Mouse (Mus musculus) Patski (cell line): ENCODE results near the gene Atf7ip. TPM values are rescaled to one million over a fixed set of nuclear protein-coding genes. Genes with fewer than 3 reads are reported as not detected.
A peak's percentile ranks its signal among the peaks of the same experiment; 100 is the strongest.

ENCODE experiments used
- ATAC-seq: fragments of 100-300 bp; one replicate; pipeline ENCODE4 v1.8.0; 2021
- CTCF ChIA-PET: fragments of 350-600 bp; sonication (Branson Sonifier 250); formaldehyde crosslinking; loops from one replicate; lab custom pipeline; 2022; ENCODE audit warnings: inconsistent platforms; lab: Charles Lee
- POLR2A ChIA-PET: fragments of 350-600 bp; sonication (Branson Sonifier 250); formaldehyde crosslinking; loops from one replicate; lab custom pipeline; 2022; ENCODE audit warnings: antibody characterized with exemption, inconsistent platforms; lab: Charles Lee
- DNase-seq: peaks from one replicate; pipeline ENCODE4 v3.0.0-alpha.2; 2011; ENCODE audit warnings: low read depth, low spot score
- H3K27me3 ChIP-seq: fragments of 371-371 bp; one replicate; pipeline ENCODE4 v1.5.1; 2021
- CTCF ChIP-seq: fragments of 100-300 bp; IDR thresholded peaks from one replicate; pipeline ENCODE4 v1.5.1; 2021
- in situ Hi-C: fragments of 300-500 bp; cut with MboI; formaldehyde crosslinking; loops from 3 replicates; pipeline ENCODE4 v1.11.1; 2018; ENCODE audit warnings: low pct_unique_long_range_greater_than_20kb, mixed read lengths
- polyA plus RNA-seq: library from polyadenylated mRNA; unstranded; gene quantifications from one replicate; pipeline ENCODE4 v1.2.3, GENCODE M21; 2021

Gene Atf7ip
- polyA plus RNA-seq, 1 experiment from 2014 or later, result 19.9 TPM

DNA sequence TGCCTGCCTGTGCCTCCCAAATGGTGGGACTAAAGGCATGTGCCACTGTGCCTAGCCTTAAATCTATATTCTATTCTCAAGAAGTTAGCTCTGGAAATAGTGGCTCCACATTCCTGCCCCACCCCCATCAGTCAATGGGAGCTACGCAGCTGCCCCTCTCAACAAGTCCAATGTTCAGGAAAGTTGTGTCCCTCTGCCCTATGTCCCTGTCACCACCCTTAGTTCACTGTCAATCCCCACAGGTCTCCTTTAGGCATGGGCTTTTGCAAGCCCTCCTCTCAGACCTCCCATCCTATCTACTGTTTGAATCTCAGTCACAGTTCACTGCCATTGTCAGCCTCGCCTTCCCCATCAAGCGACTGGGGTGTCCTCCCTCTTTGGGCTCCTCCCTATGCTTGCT, 127.2 kb downstream of the Atf7ip start:
- POLR2A ChIA-PET, result no interaction called here
- CTCF ChIA-PET, result no interaction called here
- no peak for DNase-seq
- H3K27me3 ChIP-seq, result no peaks in the 10 kb centered on the region
- TF ChIP-seq CTCF, result no peak
- no peak for ATAC-seq
- in situ Hi-C loops, result no loop called here

DNA sequence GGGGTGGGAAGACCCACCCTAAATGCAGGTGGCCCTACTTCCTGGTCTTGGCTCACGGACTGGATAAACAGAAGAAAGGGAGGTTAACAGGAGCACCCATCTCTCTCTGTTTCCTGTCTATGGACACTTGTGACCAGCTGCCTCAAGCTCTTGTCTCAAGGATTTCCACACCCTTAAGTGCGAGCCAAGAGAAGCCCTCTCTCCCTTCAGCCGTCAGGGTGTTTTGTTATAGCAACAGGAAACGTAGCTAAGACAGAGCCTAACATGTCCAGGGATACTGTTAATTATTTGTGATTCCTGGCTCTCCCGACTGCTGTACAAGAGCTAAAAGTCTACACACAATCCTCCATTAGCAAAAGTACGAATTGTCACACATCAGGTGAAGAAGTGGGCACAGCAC, 127.8 kb downstream of the Atf7ip start:
- in situ Hi-C loops, result no loop called here
- no peaks in the 10 kb centered on the region for H3K27me3 ChIP-seq
- CTCF ChIA-PET, result no interaction called here
- POLR2A ChIA-PET, result no interaction called here
- no peak for TF ChIP-seq CTCF
- ATAC-seq, result no peak
- no peak for DNase-seq

DNA sequence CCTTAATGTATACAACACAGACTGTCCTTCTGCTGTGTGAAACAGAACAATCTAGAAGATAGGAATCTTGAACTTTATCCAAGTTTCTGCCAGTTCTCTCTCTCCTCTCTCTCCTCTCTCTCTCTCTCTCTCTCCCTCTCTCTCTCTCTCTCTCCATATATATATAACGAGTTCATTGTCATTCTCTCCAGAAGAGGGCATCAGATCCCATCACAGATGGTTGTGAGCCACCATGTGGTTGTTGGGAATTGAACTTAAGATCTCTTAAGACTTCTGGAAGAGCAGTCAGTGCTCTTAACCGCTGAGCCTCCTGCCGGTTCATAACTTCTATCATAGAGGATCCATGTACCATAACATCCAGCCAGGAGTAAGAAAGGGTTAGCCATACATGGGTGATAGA, 129.0 kb downstream of the Atf7ip start:
- no peak for TF ChIP-seq CTCF
- ChIA-PET CTCF (no interaction called here), POLR2A (no interaction called here)
- ATAC-seq (no peak), DNase-seq (no peak)
- in situ Hi-C loops, result no loop called here
- H3K27me3 ChIP-seq, result no peaks in the 10 kb centered on the region

DNA sequence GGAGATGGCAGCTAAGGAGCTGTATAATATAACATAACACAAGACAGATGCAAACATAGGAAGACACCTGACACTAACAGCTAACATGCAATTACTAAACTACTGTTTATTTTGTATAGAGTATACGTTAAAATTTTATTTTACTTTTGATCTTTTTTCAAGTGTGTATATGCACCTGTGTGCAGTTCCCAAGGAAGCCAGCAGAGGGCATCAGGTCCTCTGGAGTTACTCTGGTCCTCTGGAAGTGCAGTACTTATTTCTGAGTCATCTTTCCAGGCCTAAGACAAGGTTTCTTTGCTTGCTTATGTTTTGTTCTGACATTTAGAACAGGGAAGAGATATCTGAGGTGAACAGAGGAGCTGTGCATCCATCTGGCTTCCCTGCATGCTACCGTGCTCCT, 138.2 kb downstream of the Atf7ip start:
- ChIA-PET CTCF (no interaction called here), POLR2A (no interaction called here)
- DNase-seq, result no peak
- TF ChIP-seq CTCF, result peak; percentile 47
- no peaks in the 10 kb centered on the region for H3K27me3 ChIP-seq
- in situ Hi-C loops, result no loop called here
- no peak for ATAC-seq

DNA sequence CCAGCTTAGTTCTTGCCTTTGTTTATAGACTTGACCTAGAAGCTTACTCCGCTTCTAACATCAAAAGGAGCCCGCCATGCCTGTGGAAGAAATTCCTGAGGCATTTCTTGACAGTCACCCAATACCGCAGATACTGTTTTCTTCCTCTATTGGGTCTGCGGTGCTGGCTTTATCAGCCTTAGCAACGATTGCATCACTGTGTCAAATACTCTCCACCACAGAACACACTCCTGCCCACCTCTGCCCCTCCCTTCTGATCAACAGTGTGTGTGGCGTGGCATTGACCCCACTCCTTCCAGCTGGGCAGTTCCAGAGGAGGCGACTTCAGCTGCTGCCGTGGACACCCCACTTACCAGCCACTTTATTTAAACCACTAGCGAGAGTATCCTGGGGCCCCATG, 139.8 kb downstream of the Atf7ip start:
- H3K27me3 ChIP-seq, result no peaks in the 10 kb centered on the region
- no peak for ATAC-seq
- TF ChIP-seq CTCF, result no peak
- CTCF ChIA-PET, result no interaction called here
- no peak for DNase-seq
- in situ Hi-C loops, result no loop called here
- POLR2A ChIA-PET, result no interaction called here

DNA sequence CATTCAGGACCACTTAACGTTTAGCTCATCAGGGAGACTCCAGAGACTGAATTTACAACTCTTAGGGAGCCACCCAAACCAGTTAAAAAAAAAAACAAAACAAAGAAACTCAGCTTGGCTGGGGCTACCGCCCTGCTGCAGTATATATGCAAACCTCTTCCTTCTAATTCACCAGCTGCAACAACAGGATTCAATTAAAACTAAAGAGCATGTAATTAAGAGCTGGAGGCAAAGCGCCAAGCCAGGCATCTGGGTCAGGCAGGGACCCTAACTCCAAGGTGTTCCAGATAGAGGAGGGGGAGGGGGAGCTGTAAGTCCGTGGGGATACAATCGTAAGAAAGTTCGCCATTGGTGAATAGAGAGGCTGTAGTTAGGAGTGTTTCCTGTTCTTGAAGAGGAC, 140.2 kb downstream of the Atf7ip start:
- CTCF ChIA-PET, result no interaction called here
- POLR2A ChIA-PET, result interaction anchor here (0.6 kb wide), 1 partner anchor 16 kb away, joined by 3 read pairs; no protein-coding TSS in a partner anchor
- ATAC-seq (no peak), DNase-seq (no peak)
- no peak for TF ChIP-seq CTCF
- H3K27me3 ChIP-seq, result no peaks in the 10 kb centered on the region
- in situ Hi-C loops, result no loop called here

DNA sequence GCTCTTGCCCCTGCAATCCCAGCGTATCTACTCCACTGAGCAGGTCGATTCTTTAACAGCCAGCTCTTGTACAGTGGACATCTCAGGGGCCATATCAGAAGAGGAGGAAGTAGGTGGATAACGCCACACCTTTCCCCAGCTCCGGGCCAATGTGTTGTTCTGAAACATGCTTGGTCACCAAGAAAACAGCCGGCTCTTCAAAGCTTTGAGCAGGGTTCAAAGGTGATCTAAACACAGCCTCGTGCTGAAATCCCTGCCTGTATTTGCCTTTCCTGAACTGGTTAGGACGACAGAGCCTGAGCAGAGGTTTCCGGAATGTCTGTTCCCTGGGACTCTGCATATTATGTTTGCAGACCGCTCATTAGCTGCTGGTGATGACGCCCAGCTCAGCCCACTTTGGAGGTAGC, 141.5 kb downstream of the Atf7ip start:
- in situ Hi-C loops, result no loop called here
- no peak for TF ChIP-seq CTCF

DNA sequence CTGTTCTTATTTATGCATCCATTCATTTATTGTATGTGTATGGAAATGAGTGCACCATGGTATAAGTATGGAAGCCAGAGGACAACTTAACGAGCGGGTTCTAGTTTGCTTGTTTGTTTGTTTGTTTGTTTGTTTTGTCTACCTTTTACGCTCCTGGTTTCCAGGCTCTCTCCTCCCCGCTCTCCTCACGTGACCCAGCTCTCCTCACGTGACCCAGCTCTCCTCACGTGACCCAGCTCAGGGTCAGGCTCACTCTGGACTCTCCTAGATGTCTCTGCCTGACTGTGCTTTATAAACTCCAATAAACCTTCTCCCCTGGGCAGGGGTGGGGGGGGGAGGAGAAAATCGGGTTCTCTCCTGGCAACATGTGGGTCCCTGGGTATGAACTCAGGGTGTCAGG, 144.7 kb downstream of the Atf7ip start:
- DNase-seq (no peak), ATAC-seq (no peak)
- TF ChIP-seq CTCF, result no peak
- ChIA-PET POLR2A (no interaction called here), CTCF (no interaction called here)
- H3K27me3 ChIP-seq, result no peaks in the 10 kb centered on the region
- in situ Hi-C loops, result no loop called here

More for the DNA sequence above, 141.5 kb downstream of the Atf7ip start:
- ChIA-PET POLR2A (no interaction called here), CTCF (interaction anchor here (1.2 kb wide), 1 partner anchor 225 kb away, joined by 4 read pairs; no protein-coding TSS in a partner anchor)
- no peaks in the 10 kb centered on the region for H3K27me3 ChIP-seq
- ATAC-seq (no peak), DNase-seq (no peak)

DNA sequence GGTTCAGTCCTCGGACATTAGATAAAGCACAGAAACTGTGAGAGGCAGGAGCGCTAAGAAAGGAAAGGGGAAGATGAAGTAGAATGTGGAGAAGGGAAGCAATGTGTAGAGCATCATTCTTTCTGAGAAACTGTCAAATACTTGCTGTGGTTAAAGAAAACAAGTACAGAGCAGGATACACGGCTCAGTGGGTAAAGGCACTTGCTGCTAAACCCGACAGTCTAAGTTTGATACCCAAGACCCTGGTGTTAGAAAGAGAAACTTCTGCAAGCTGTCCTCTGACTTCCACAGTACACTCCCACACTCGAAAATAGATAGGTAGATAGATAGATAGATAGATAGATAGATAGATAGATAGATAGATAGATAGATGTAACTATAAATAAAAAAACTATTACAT, 147.4 kb downstream of the Atf7ip start:
- ChIA-PET POLR2A (no interaction called here), CTCF (no interaction called here)
- no peak for ATAC-seq
- DNase-seq, result no peak
- in situ Hi-C loops, result no loop called here
- no peak for TF ChIP-seq CTCF
- no peaks in the 10 kb centered on the region for H3K27me3 ChIP-seq

DNA sequence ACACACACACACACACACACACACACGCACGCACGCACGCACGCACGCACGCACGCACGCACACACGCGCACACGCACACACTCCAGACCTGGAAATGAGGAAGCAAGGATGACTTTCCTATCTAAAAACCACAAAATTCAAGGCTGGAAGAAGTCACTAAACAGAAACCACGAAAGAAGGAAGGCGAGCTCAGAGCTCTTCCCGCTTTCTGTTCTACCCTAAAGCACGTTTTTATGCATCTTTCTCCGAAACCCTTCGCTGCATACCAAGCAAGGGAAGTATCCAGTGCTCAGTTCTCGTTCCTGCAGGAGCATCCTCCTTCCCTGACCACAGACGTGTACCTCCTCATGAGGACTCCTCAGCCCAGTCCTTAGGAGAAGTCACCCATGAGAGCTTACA, 148.5 kb downstream of the Atf7ip start:
- ChIA-PET CTCF (interaction anchor here (1.0 kb wide), 1 partner anchor 18 kb away, joined by 3 read pairs; no protein-coding TSS in a partner anchor), POLR2A (no interaction called here)
- no peak for DNase-seq
- in situ Hi-C loops, result no loop called here
- no peak for ATAC-seq
- no peak for TF ChIP-seq CTCF
- H3K27me3 ChIP-seq, result no peaks in the 10 kb centered on the region

DNA sequence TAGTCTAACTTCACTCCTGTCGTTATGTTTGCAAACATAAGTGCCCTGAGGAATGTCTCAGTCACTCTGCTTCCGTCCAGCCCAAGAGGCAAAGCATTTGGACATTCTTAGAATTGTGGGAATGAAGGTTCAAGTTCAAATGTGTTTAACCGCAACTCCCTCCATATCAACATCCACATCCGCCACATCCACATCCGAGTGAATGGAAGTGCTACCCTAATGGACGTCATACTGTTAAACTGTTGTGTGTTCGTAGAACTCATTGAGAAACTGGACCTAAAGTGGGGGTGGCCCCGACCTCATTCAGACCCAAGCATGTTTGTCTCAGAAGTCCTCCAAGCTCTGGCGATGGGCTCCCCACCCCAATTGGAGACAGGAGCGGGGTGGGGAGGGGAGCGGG, 149.8 kb downstream of the Atf7ip start:
- POLR2A ChIA-PET, result no interaction called here
- H3K27me3 ChIP-seq, result no peaks in the 10 kb centered on the region
- in situ Hi-C loops, result no loop called here
- CTCF ChIA-PET, result no interaction called here
- TF ChIP-seq CTCF, result no peak
- DNase-seq (no peak), ATAC-seq (no peak)

DNA sequence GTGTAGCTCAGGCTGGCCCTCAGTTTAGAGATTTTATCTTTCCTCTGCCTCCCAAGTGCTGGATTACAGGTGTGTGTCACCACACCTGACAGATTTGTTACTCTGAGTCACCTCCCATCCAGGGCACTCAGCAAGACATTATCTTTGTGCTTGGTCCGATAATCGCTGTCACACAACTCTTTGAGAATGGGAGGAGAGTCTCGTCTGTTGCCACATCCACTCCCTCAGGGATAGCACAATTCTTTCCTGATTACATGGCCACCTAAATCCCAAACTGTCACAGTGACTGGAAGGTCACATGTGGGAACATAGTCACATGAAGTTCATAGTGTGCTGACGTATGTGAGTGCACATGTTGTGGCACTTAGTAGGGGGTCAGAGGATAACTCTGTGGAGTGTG, 152.3 kb downstream of the Atf7ip start:
- ATAC-seq, result no peak
- DNase-seq, result no peak
- H3K27me3 ChIP-seq, result no peaks in the 10 kb centered on the region
- ChIA-PET CTCF (no interaction called here), POLR2A (no interaction called here)
- no peak for TF ChIP-seq CTCF
- in situ Hi-C loops, result no loop called here
